Mouse (Mus musculus) cortical plate, adult 2 months (tissue): ENCODE results near the gene Gadd45g.

Experiments used
- CTCF ChIP-seq: fragments of 200-500 bp; IDR thresholded peaks from 2 replicates; pipeline ENCODE4 v1.5.1; 2011; ENCODE audit warnings: mild to moderate bottlenecking, control low read depth, low read length; ENCODE audit not compliant: insufficient read depth; ENCODE audit errors: extremely low read depth
- POLR2A ChIP-seq: fragments of 200-500 bp; IDR thresholded peaks from 2 replicates; pipeline ENCODE4 v1.6.1; 2011; ENCODE audit warnings: mild to moderate bottlenecking, low read length, control low read depth; ENCODE audit not compliant: insufficient read depth; ENCODE audit errors: extremely low read depth

DNA sequence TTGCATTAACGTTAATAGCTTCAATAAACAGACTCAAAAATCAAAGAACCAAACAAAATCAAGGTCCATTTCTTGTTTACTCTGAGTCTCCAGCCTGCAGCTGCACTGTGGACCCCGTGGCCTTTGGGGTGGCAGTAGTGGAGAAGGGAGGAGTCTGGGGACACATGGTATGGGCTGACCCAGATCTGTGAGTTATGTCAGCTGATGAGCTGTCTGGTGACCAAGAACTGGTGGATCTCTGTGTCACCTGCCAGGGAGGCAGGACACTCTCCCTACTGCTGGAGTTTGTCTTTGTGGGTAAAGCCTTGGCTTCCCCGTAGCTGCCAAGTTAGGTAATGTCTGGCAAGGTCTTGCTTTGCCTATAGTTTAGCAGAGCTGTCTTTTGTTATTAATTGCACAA lies 51.1 kb downstream of the Gadd45g start:
- TF ChIP-seq CTCF, result no peak
- TF ChIP-seq POLR2A, result no peak
